Mouse (Mus musculus) forebrain, embryonic 14.5 days (tissue): ENCODE results near the gene Fgfr2. TPM values are rescaled to one million over a fixed set of nuclear protein-coding genes. Genes with fewer than 3 reads are reported as not detected.

ENCODE experiments used
- ATAC-seq: fragments of 200-750 bp; cut with Nextera tagmentation; 2 replicates; pipeline ENCODE4 v1.8.0; 2017; ENCODE audit warnings: mild to moderate bottlenecking, moderate library complexity
- DNase-seq: peaks from one replicate; pipeline ENCODE4 v3.0.0-alpha.2; 2015; ENCODE audit warnings: low spot score
- H3K27ac ChIP-seq: fragments of 300-500 bp; sonication (generic); 2 replicates; pipeline ENCODE4 v1.5.1; 2014; ENCODE audit warnings: low read depth, mild to moderate bottlenecking, control low read depth, low read length, moderate library complexity
- H3K27me3 ChIP-seq: fragments of 300-500 bp; sonication (generic); replicated peaks from 2 replicates; pipeline ENCODE4 v1.6.1; 2014; ENCODE audit warnings: low read length, control low read depth, mixed read lengths; ENCODE audit not compliant: control insufficient read depth, insufficient read depth
- H3K36me3 ChIP-seq: fragments of 300-500 bp; sonication (generic); 2 replicates; pipeline ENCODE4 v1.6.1; 2014; ENCODE audit warnings: low read length, control low read depth; ENCODE audit not compliant: control insufficient read depth, insufficient read depth
- H3K4me1 ChIP-seq: fragments of 300-500 bp; sonication (generic); 2 replicates; pipeline ENCODE4 v1.6.1; 2014; ENCODE audit warnings: antibody characterized with exemption, low read length, control low read depth; ENCODE audit not compliant: control insufficient read depth, insufficient read depth
- H3K4me2 ChIP-seq: fragments of 300-500 bp; sonication (generic); 2 replicates; pipeline ENCODE4 v1.6.1; 2014; ENCODE audit warnings: mild to moderate bottlenecking, control low read depth, low read length
- H3K4me3 ChIP-seq: fragments of 300-500 bp; sonication (generic); 2 replicates; pipeline ENCODE4 v1.5.1; 2014; ENCODE audit warnings: low read depth, low read length, control low read depth
- H3K9ac ChIP-seq: fragments of 300-500 bp; sonication (generic); 2 replicates; pipeline ENCODE4 v1.6.1; 2014; ENCODE audit warnings: mild to moderate bottlenecking, low read length, control low read depth, moderate library complexity
- H3K9me3 ChIP-seq: fragments of 300-500 bp; sonication (generic); replicated peaks from 2 replicates; pipeline ENCODE4 v1.6.1; 2016; ENCODE audit warnings: low read length, control low read depth, mixed read lengths; ENCODE audit not compliant: control insufficient read depth
- WGBS: fragments of 180-500 bp; shearing (Covaris S2); extraction: QIAGEN DNeasy Blood & Tissue Kit; methylation state at CpG from one replicate; pipeline ENCODE4 v1.1.7; 2014; 5-methylcytosine and 5-hydroxymethylcytosine counted together
- polyA plus RNA-seq: library from polyadenylated mRNA; unstranded; fragments of >200 nt; fragmentation: Nextera tagmentation; extraction: Ambion mirVana; gene quantifications from 2 replicates; pipeline ENCODE4 v1.2.1, GENCODE M21; 2014

The Fgfr2 gene
- polyA plus RNA-seq, 1 experiment from 2014 or later: 35.9 TPM

GRCm38 (mm10) chr7:130803251-130803825 lies 2319.8 kb downstream of the Fgfr2 start:
- no peak for DNase-seq
- whole genome bisulfite sequencing: 72% methylated on average over 8 of the region's 8 CpGs

GRCm38 (mm10) chr7:130801811-130802210 lies 2321.3 kb downstream of the Fgfr2 start:
- no peak for ATAC-seq
- no peaks in the 10 kb centered on the region for H3K36me3 ChIP-seq
- WGBS: 93% methylated on average over 4 of the region's 4 CpGs

More at GRCm38 (mm10) chr7:130803251-130803825, 2319.8 kb downstream of the Fgfr2 start:
- Histone ChIP-seq H3K27ac (no peak overlapping the region), H3K36me3 (no peaks in the 10 kb centered on the region), H3K9ac (no peak overlapping the region), H3K4me1 (no peaks in the 10 kb centered on the region), H3K4me3 (no peak overlapping the region), H3K9me3 (no peaks in the 10 kb centered on the region), H3K27me3 (no peaks in the 10 kb centered on the region), H3K4me2 (no peak overlapping the region)
- ATAC-seq: no peak

GRCm38 (mm10) chr7:130800681-130801080 lies 2322.5 kb downstream of the Fgfr2 start:
- H3K27ac ChIP-seq: no peak overlapping the region
- no peak overlapping the region for H3K4me3 ChIP-seq
- ATAC-seq (no peak), DNase-seq (no peak)
- no peaks in the 10 kb centered on the region for H3K27me3 ChIP-seq
- H3K9me3 ChIP-seq: no peaks in the 10 kb centered on the region
- 65% methylated on average over 4 of the region's 4 CpGs for WGBS
- no peaks in the 10 kb centered on the region for H3K4me1 ChIP-seq
- H3K4me2 ChIP-seq: no peak overlapping the region
- no peak overlapping the region for H3K9ac ChIP-seq
- H3K36me3 ChIP-seq: no peaks in the 10 kb centered on the region

More at GRCm38 (mm10) chr7:130801811-130802210, 2321.3 kb downstream of the Fgfr2 start:
- no peaks in the 10 kb centered on the region for H3K9me3 ChIP-seq
- H3K4me1 ChIP-seq: no peaks in the 10 kb centered on the region
- no peak overlapping the region for H3K27ac ChIP-seq
- DNase-seq: no peak
- H3K4me2 ChIP-seq: no peak overlapping the region
- no peak overlapping the region for H3K9ac ChIP-seq
- no peaks in the 10 kb centered on the region for H3K27me3 ChIP-seq
- no peak overlapping the region for H3K4me3 ChIP-seq

GRCm38 (mm10) chr7:130799418-130799817 lies 2323.7 kb downstream of the Fgfr2 start:
- H3K36me3 ChIP-seq: no peaks in the 10 kb centered on the region
- no peak overlapping the region for H3K9ac ChIP-seq
- 91% methylated on average over 10 of the region's 10 CpGs for WGBS
- H3K4me1 ChIP-seq: no peaks in the 10 kb centered on the region
- ATAC-seq: no peak
- H3K9me3 ChIP-seq: no peaks in the 10 kb centered on the region
- H3K27ac ChIP-seq: no peak overlapping the region
- no peaks in the 10 kb centered on the region for H3K27me3 ChIP-seq
- no peak overlapping the region for H3K4me2 ChIP-seq
- no peak for DNase-seq
- no peak overlapping the region for H3K4me3 ChIP-seq

GRCm38 (mm10) chr7:130797524-130797923 lies 2325.6 kb downstream of the Fgfr2 start:
- WGBS: 90% methylated on average over 6 of the region's 6 CpGs
- H3K4me1 ChIP-seq: no peaks in the 10 kb centered on the region

GRCm38 (mm10) chr7:130796786-130797185 lies 2326.4 kb downstream of the Fgfr2 start:
- WGBS: 71% methylated on average over 8 of the region's 8 CpGs
- H3K4me2 ChIP-seq: no peak overlapping the region
- no peaks in the 10 kb centered on the region for H3K9me3 ChIP-seq
- no peak overlapping the region for H3K4me3 ChIP-seq
- no peaks in the 10 kb centered on the region for H3K27me3 ChIP-seq
- DNase-seq (no peak), ATAC-seq (no peak)
- H3K4me1 ChIP-seq: no peaks in the 10 kb centered on the region
- no peaks in the 10 kb centered on the region for H3K36me3 ChIP-seq
- no peak overlapping the region for H3K27ac ChIP-seq
- no peak overlapping the region for H3K9ac ChIP-seq

More at GRCm38 (mm10) chr7:130797524-130797923, 2325.6 kb downstream of the Fgfr2 start:
- Histone ChIP-seq H3K27me3 (no peaks in the 10 kb centered on the region), H3K4me3 (no peak overlapping the region), H3K36me3 (no peaks in the 10 kb centered on the region), H3K9ac (no peak overlapping the region), H3K9me3 (no peaks in the 10 kb centered on the region), H3K27ac (no peak overlapping the region), H3K4me2 (no peak overlapping the region)
- ATAC-seq (no peak), DNase-seq (no peak)

- 88% methylated on average over 9 of the region's 9 CpGs for WGBS
- Histone ChIP-seq H3K9ac (no peak overlapping the region), H3K4me2 (no peak overlapping the region), H3K9me3 (no peaks in the 10 kb centered on the region), H3K27me3 (no peaks in the 10 kb centered on the region), H3K36me3 (no peaks in the 10 kb centered on the region), H3K4me3 (no peak overlapping the region), H3K4me1 (no peaks in the 10 kb centered on the region), H3K27ac (no peak overlapping the region)
- DNase-seq (no peak), ATAC-seq (no peak)
These were observed 2329.5 kb downstream of the Fgfr2 start for GRCm38 (mm10) chr7:130793671-130794070.

- WGBS: 83% methylated on average over 7 of the region's 7 CpGs
- H3K4me2 ChIP-seq: no peak overlapping the region
- DNase-seq: no peak
These were observed 2333.7 kb downstream of the Fgfr2 start for GRCm38 (mm10) chr7:130789456-130789855.

GRCm38 (mm10) chr7:130788950-130789349 lies 2334.2 kb downstream of the Fgfr2 start:
- 86% methylated on average over 3 of the region's 3 CpGs for WGBS
- Histone ChIP-seq H3K9me3 (no peaks in the 10 kb centered on the region), H3K36me3 (no peaks in the 10 kb centered on the region), H3K4me2 (no peak overlapping the region), H3K4me3 (no peak overlapping the region), H3K4me1 (no peaks in the 10 kb centered on the region), H3K9ac (no peak overlapping the region), H3K27ac (no peak overlapping the region), H3K27me3 (no peaks in the 10 kb centered on the region)
- DNase-seq (no peak), ATAC-seq (no peak)

More at GRCm38 (mm10) chr7:130789456-130789855, 2333.7 kb downstream of the Fgfr2 start:
- Histone ChIP-seq H3K27me3 (no peaks in the 10 kb centered on the region), H3K4me1 (no peaks in the 10 kb centered on the region), H3K9ac (no peak overlapping the region), H3K27ac (no peak overlapping the region), H3K36me3 (no peaks in the 10 kb centered on the region), H3K9me3 (no peaks in the 10 kb centered on the region), H3K4me3 (no peak overlapping the region)
- no peak for ATAC-seq
